Mouse (Mus musculus) bone marrow, adult 2 months (tissue): ENCODE data around the gene Qpctl.

ENCODE experiments used
- CTCF ChIP-seq: fragments of 200-500 bp; IDR thresholded peaks from 2 replicates; pipeline ENCODE4 v1.5.1; 2011; ENCODE audit warnings: low read length, control low read depth; ENCODE audit not compliant: control insufficient read depth, insufficient read depth
- POLR2A ChIP-seq: fragments of 200-500 bp; IDR thresholded peaks from 2 replicates; pipeline ENCODE4 v1.6.1; 2011; ENCODE audit warnings: low read depth, mild to moderate bottlenecking, control low read depth, low read length, borderline replicate concordance; ENCODE audit not compliant: control insufficient read depth

DNA sequence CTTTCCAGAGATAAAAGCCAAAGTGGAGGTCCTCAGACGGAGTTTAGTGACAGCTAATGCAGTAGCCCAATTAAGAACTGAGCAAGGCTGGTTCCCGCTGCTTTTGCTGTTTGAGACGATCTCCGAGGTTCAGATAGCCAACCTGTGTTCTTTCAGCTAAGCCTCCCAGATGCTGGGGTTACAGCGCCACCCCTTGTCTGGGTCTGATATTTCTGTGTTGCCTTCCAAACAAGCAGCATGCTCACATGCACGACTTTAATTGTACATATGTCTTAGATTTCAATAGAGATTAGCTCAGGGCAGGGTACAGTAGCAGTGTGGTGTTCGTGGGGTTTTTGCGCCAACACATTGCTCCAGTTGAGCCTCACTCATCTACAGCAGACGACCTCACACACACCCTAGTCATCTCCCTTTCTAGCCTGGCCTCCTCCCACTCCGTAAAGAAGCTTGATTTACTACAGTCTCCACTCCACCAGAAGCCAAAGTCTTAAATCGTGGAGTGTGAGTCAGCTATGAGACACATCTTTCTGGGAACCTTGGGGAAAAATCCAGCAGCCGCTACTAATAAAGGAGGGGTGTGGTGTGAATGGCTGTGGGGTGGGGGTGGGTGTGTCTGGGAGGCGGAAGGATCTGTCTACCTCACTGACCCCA, 6.9 kb upstream of the Qpctl start:
- TF ChIP-seq CTCF (no peak), POLR2A (no peak)
